Mouse (Mus musculus) layer of hippocampus, postnatal 14 days (tissue): ENCODE results near the gene Cfap97. TPM values are rescaled to one million over a fixed set of nuclear protein-coding genes. Genes with fewer than 3 reads are reported as not detected.
"Not testable (repeated sequence)": the region's sequence is repeated elsewhere in the genome, so short reads cannot be mapped to it uniquely, and the experiment has no call there.

Experiments
- DNase-seq, 2 experiments: peaks; one replicate each; pipeline ENCODE4 v3.0.0; 2021 to 2022; ENCODE audit warnings: low spot score in 2 of 2, mixed read lengths in 1 of 2
- microRNA-seq, 2 experiments: library from miRNA; unstranded; fragments of <30 nt; microRNA quantifications; one replicate each; pipeline ENCODE4 v1.2.0; 2021
- total RNA-seq, 2 experiments: library from RNA; stranded (reverse); gene quantifications; 2 replicates each; pipeline ENCODE4 v1.2.3; 2021

The Cfap97 gene
- total RNA-seq, 2 experiments from 2014 or later: 20.4 to 22.3 TPM

- DNase-seq: peak; percentile 42 to 59
These were observed 65.3 kb downstream of the Cfap97 start for GRCm38 (mm10) chr8:46216838-46217237.

- no peak for DNase-seq
These were observed 69.0 kb downstream of the Cfap97 start for GRCm38 (mm10) chr8:46220566-46220965.

- no peak for DNase-seq
These were observed 73.9 kb downstream of the Cfap97 start for GRCm38 (mm10) chr8:46225501-46225900.

GRCm38 (mm10) chr8:46226622-46227021 lies 75.1 kb downstream of the Cfap97 start:
- no peak for DNase-seq

- not testable (repeated sequence) for DNase-seq
These were observed 80.4 kb downstream of the Cfap97 start for GRCm38 (mm10) chr8:46231968-46232367.

GRCm38 (mm10) chr8:46232798-46233197 lies 81.2 kb downstream of the Cfap97 start:
- no peak for DNase-seq

- DNase-seq: no peak
These were observed 83.2 kb downstream of the Cfap97 start for GRCm38 (mm10) chr8:46234736-46235135.

GRCm38 (mm10) chr8:46236441-46237223 lies 85.1 kb downstream of the Cfap97 start:
- no peak for DNase-seq

GRCm38 (mm10) chr8:46241568-46242374 lies 90.2 kb downstream of the Cfap97 start:
- DNase-seq: peak; percentile 55 to 78

GRCm38 (mm10) chr8:46242946-46243345 lies 91.4 kb downstream of the Cfap97 start:
- no peak for DNase-seq

Small RNAs within 50 kb of the gene (microRNA-seq; reads per million reads assigned to microRNA genes)
- 0 reads per million in 2 experiments for gene Gm23812

Other genes with a start within 250 kb of the Cfap97 start
- 1 to 10 TPM; 1.1 TPM for gene Ccdc110, start 217.2 kb upstream of the Cfap97 start, total RNA-seq
- gene 1700029J07Rik, start 176.5 kb upstream of the Cfap97 start, total RNA-seq: 1 to 10 TPM; 3.7 to 4.1 TPM
- gene Ufsp2, start 176.2 kb upstream of the Cfap97 start, total RNA-seq: 10 to 100 TPM; 58.2 to 59.9 TPM
- under 1 TPM; 0.26 to 0.48 TPM for gene Lrp2bp, start 152.5 kb upstream of the Cfap97 start, total RNA-seq
- gene Ankrd37, start 146.1 kb upstream of the Cfap97 start, total RNA-seq: 1 to 10 TPM; 5.9 to 8.3 TPM
- gene Snx25, start 388 bp downstream of the Cfap97 start, total RNA-seq: 10 to 100 TPM; 43.8 to 44.3 TPM
- gene Slc25a4, start 59.5 kb downstream of the Cfap97 start, total RNA-seq: 100 to 1,000 TPM; 684 to 686 TPM
- not detected for gene Helt, start 142.9 kb downstream of the Cfap97 start, total RNA-seq